Mouse (Mus musculus) embryonic facial prominence, embryonic 14.5 days (tissue): ENCODE measurements around the gene Rapgef4. TPM values are rescaled to one million over a fixed set of nuclear protein-coding genes. Genes with fewer than 3 reads are reported as not detected.

Source experiments
- ATAC-seq: fragments of 200-750 bp; cut with Nextera tagmentation; 2 replicates; pipeline ENCODE4 v1.8.0; 2017; ENCODE audit warnings: low read depth, moderate number of reproducible peaks, moderate TSS enrichment
- DNase-seq: peaks from one replicate; pipeline ENCODE4 v3.0.0-alpha.2; 2015; ENCODE audit warnings: low spot score
- H3K27ac ChIP-seq: fragments of 300-500 bp; sonication (generic); replicated peaks from 2 replicates; pipeline ENCODE4 v1.5.1; 2014; ENCODE audit warnings: low read depth, mild to moderate bottlenecking, low read length, moderate library complexity
- H3K27me3 ChIP-seq: fragments of 300-500 bp; sonication (generic); replicated peaks from 2 replicates; pipeline ENCODE4 v1.6.1; 2014; ENCODE audit warnings: low read length; ENCODE audit not compliant: control insufficient read depth, insufficient read depth
- H3K36me3 ChIP-seq: fragments of 300-500 bp; sonication (generic); 2 replicates; pipeline ENCODE4 v1.6.1; 2014; ENCODE audit warnings: low read length, mixed read lengths; ENCODE audit not compliant: control insufficient read depth, insufficient read depth
- H3K4me1 ChIP-seq: fragments of 300-500 bp; sonication (generic); 2 replicates; pipeline ENCODE4 v1.6.1; 2014; ENCODE audit warnings: antibody characterized with exemption, low read length; ENCODE audit not compliant: control insufficient read depth, insufficient read depth
- H3K4me2 ChIP-seq: fragments of 300-500 bp; sonication (generic); 2 replicates; pipeline ENCODE4 v1.6.1; 2014; ENCODE audit warnings: low read depth, mild to moderate bottlenecking, low read length, moderate library complexity, mixed read lengths
- H3K4me3 ChIP-seq: fragments of 300-500 bp; sonication (generic); 2 replicates; pipeline ENCODE4 v1.5.1; 2014; ENCODE audit warnings: low read depth, mild to moderate bottlenecking, low read length
- H3K9ac ChIP-seq: fragments of 300-500 bp; sonication (generic); 2 replicates; pipeline ENCODE4 v1.6.1; 2014; ENCODE audit warnings: low read depth, mild to moderate bottlenecking, low read length, moderate library complexity, mixed read lengths
- H3K9me3 ChIP-seq: fragments of 300-500 bp; sonication (generic); 2 replicates; pipeline ENCODE4 v1.6.1; 2016; ENCODE audit warnings: low read length; ENCODE audit not compliant: control insufficient read depth
- WGBS: fragments of 180-500 bp; shearing (Covaris S2); extraction: QIAGEN DNeasy Blood & Tissue Kit; methylation state at CpG from one replicate; pipeline ENCODE4 v1.1.7; 2014; 5-methylcytosine and 5-hydroxymethylcytosine counted together
- polyA plus RNA-seq: library from polyadenylated mRNA; unstranded; fragments of >200 nt; fragmentation: Nextera tagmentation; extraction: Ambion mirVana; gene quantifications from 2 replicates; pipeline ENCODE4 v1.2.1, GENCODE M21; 2014

Rapgef4 gene
- polyA plus RNA-seq, 1 experiment from 2014 or later = 2.6 TPM

GRCm38 (mm10) chr2:71974143-71974846, 6.7 kb upstream of the Rapgef4 start:
- 86% methylated on average over 10 of the region's 11 CpGs for WGBS
- no peak for DNase-seq
- ATAC-seq = no peak

GRCm38 (mm10) chr2:71979981-71980380, 1.1 kb upstream of the Rapgef4 start:
- no peak overlapping the region for H3K4me3 ChIP-seq
- peaks cover 5% of the 10 kb centered on the region; the same call in 1 of the 2 replicates for H3K4me1 ChIP-seq
- DNase-seq (no peak), ATAC-seq (no peak)
- no peak overlapping the region for H3K4me2 ChIP-seq
- WGBS = 83% methylated on average over 7 of the region's 7 CpGs
- no peak overlapping the region for H3K27ac ChIP-seq
- H3K9ac ChIP-seq = no peak overlapping the region
- H3K9me3 ChIP-seq = no peaks in the 10 kb centered on the region
- H3K27me3 ChIP-seq = peaks cover 21% of the 10 kb centered on the region
- H3K36me3 ChIP-seq = no peaks in the 10 kb centered on the region

More at GRCm38 (mm10) chr2:71974143-71974846, 6.7 kb upstream of the Rapgef4 start:
- H3K4me3 ChIP-seq = no peak overlapping the region
- H3K4me1 ChIP-seq = no peaks in the 10 kb centered on the region
- no peak overlapping the region for H3K4me2 ChIP-seq
- no peaks in the 10 kb centered on the region for H3K9me3 ChIP-seq
- H3K9ac ChIP-seq = no peak overlapping the region
- H3K27ac ChIP-seq = no peak overlapping the region
- no peaks in the 10 kb centered on the region for H3K36me3 ChIP-seq
- H3K27me3 ChIP-seq = no peaks in the 10 kb centered on the region

- Histone ChIP-seq H3K9me3 (no peaks in the 10 kb centered on the region), H3K9ac (peak overlapping the region; percentile 60), H3K36me3 (no peaks in the 10 kb centered on the region), H3K4me3 (peak overlapping the region; percentile 56), H3K27me3 (peaks cover 21% of the 10 kb centered on the region), H3K4me1 (peaks cover 5% of the 10 kb centered on the region; the same call in 1 of the 2 replicates), H3K27ac (no peak overlapping the region), H3K4me2 (peak overlapping the region; percentile 96)
- WGBS = 10% methylated on average over 24 of the region's 24 CpGs
- DNase-seq (no peak), ATAC-seq (no peak)
These were observed 357 bp downstream of the Rapgef4 start for GRCm38 (mm10) chr2:71981343-71981851.

GRCm38 (mm10) chr2:71981896-71982295, 856 bp downstream of the Rapgef4 start:
- Histone ChIP-seq H3K36me3 (no peaks in the 10 kb centered on the region), H3K4me1 (peaks cover 5% of the 10 kb centered on the region; the same call in 1 of the 2 replicates), H3K27me3 (peaks cover 21% of the 10 kb centered on the region), H3K9ac (no peak overlapping the region), H3K27ac (no peak overlapping the region), H3K4me2 (peak overlapping the region; percentile 96), H3K9me3 (no peaks in the 10 kb centered on the region), H3K4me3 (peak overlapping the region; percentile 56)
- WGBS = 65% methylated on average over 6 of the region's 6 CpGs
- ATAC-seq (no peak), DNase-seq (no peak)

GRCm38 (mm10) chr2:71982868-71983597, 2.0 kb downstream of the Rapgef4 start:
- WGBS = 77% methylated on average over 10 of the region's 10 CpGs
- no peak for ATAC-seq
- Histone ChIP-seq H3K4me3 (no peak overlapping the region), H3K9me3 (no peaks in the 10 kb centered on the region), H3K9ac (no peak overlapping the region), H3K36me3 (no peaks in the 10 kb centered on the region), H3K4me2 (no peak overlapping the region), H3K4me1 (peaks cover 5% of the 10 kb centered on the region; the same call in 1 of the 2 replicates), H3K27me3 (peaks cover 21% of the 10 kb centered on the region), H3K27ac (no peak overlapping the region)
- DNase-seq = no peak

- DNase-seq (no peak), ATAC-seq (no peak)
- no peak overlapping the region for H3K27ac ChIP-seq
- H3K4me1 ChIP-seq = peaks cover 4% of the 10 kb centered on the region
- H3K4me3 ChIP-seq = no peak overlapping the region
- H3K9me3 ChIP-seq = no peaks in the 10 kb centered on the region
- H3K36me3 ChIP-seq = no peaks in the 10 kb centered on the region
- WGBS = 47% methylated on average over 2 of the region's 2 CpGs
- no peak overlapping the region for H3K9ac ChIP-seq
- no peak overlapping the region for H3K4me2 ChIP-seq
- H3K27me3 ChIP-seq = peaks cover 12% of the 10 kb centered on the region; the same call in 1 of the 2 replicates
These were observed 4.7 kb downstream of the Rapgef4 start for GRCm38 (mm10) chr2:71985730-71986129.

GRCm38 (mm10) chr2:71986276-71986848, 5.3 kb downstream of the Rapgef4 start:
- ATAC-seq (no peak), DNase-seq (no peak)
- peaks cover 8% of the 10 kb centered on the region; the same call in 1 of the 2 replicates for H3K27me3 ChIP-seq
- no peaks in the 10 kb centered on the region for H3K9me3 ChIP-seq
- no peak overlapping the region for H3K4me2 ChIP-seq
- H3K36me3 ChIP-seq = no peaks in the 10 kb centered on the region
- H3K4me1 ChIP-seq = peaks cover 3% of the 10 kb centered on the region; the same call in 1 of the 2 replicates
- no peak overlapping the region for H3K9ac ChIP-seq
- 66% methylated on average over 12 of the region's 12 CpGs for WGBS
- no peak overlapping the region for H3K27ac ChIP-seq
- H3K4me3 ChIP-seq = no peak overlapping the region

- DNase-seq = no peak
- Histone ChIP-seq H3K27ac (no peak overlapping the region), H3K4me2 (no peak overlapping the region), H3K4me1 (peaks cover 3% of the 10 kb centered on the region; the same call in 1 of the 2 replicates), H3K36me3 (no peaks in the 10 kb centered on the region), H3K4me3 (no peak overlapping the region), H3K9me3 (no peaks in the 10 kb centered on the region), H3K9ac (no peak overlapping the region), H3K27me3 (no peaks in the 10 kb centered on the region)
- no peak for ATAC-seq
- WGBS = 42% methylated on average over 6 of the region's 6 CpGs
These were observed 7.5 kb downstream of the Rapgef4 start for GRCm38 (mm10) chr2:71988572-71988971.
